Mouse (Mus musculus): ENCODE results near the gene Ptk7. TPM values are rescaled to one million over a fixed set of nuclear protein-coding genes. Genes with fewer than 3 reads are reported as not detected.

Ptk7 gene
- polyA plus RNA-seq, 1 experiment from 2014 or later = 52.6 TPM

DNA sequence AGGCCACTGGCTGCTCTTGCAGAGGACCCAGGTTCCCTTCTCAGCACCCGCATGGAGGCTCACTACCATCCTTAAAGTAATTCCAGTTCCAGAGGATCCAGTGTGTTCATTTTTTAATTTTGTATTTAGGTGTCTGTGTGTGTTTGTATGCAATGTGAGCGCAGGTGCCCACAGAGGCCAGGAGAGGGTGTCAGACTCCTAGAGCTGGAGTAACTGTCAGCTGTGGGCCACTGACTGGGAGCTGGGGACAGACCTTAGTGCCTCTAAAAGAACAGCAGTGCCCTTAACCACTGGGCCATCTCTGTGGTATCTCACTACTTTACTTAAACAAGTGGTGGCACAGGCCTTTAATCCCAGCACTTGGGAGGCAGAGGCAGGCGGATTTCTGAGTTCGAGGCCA lies 26.1 kb downstream of the Ptk7 start:
- Histone ChIP-seq H3K4me3 (no peak overlapping the region), H3K27me3 (replicated peaks) (no peaks in the 10 kb centered on the region), H3K4me2 (no peak overlapping the region), H3K9me3 (no peaks in the 10 kb centered on the region), H3K4me1 (peaks cover 46% of the 10 kb centered on the region), H3K9ac (no peak overlapping the region), H3K27ac (replicated peaks) (peak overlapping the region; percentile 61; the same call in 1 of the 2 replicates), H3K36me3 (peaks cover 9% of the 10 kb centered on the region)
- 90% methylated on average over 4 of the region's 4 CpGs for WGBS
- ATAC-seq (ENCODE audit: extremely low read depth, insufficient number of reproducible peaks, low FRiP score, low TSS enrichment) = no peak

DNA sequence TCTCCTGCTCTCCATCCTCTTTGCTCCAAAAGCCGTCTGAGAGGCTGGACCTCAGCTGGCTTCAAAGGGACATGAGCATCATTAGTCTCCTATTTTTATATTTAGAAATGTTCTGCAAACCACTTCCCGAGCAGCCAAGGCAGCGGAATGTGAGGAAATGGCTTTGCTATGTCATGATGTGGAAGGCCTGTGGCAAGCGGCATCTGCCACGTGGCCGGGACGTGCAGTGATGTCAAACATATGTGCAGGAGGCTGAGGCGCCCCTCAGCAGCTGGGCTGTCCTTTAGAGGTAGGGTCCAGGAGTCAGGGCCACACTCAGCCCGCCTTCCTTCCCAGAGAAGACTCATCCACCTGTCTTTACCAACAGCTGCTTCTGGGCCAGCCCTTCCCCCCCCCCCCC lies 27.1 kb downstream of the Ptk7 start:
- WGBS = 39% methylated on average over 9 of the region's 9 CpGs
- H3K4me1 ChIP-seq = peaks cover 46% of the 10 kb centered on the region
- no peak overlapping the region for H3K4me2 ChIP-seq
- no peaks in the 10 kb centered on the region for H3K9me3 ChIP-seq
- ATAC-seq (ENCODE audit: extremely low read depth, insufficient number of reproducible peaks, low FRiP score, low TSS enrichment) = peak; percentile 28; the same call in 1 of the 2 replicates
- no peak overlapping the region for H3K4me3 ChIP-seq
- peak overlapping the region; percentile 61 for H3K27ac ChIP-seq (replicated peaks)
- H3K36me3 ChIP-seq = peaks cover 18% of the 10 kb centered on the region
- 0 out of 2 replicates have a peak overlapping the region, but pooled peaks have one; percentile 16 for H3K9ac ChIP-seq
- H3K27me3 ChIP-seq (replicated peaks) = no peaks in the 10 kb centered on the region

DNA sequence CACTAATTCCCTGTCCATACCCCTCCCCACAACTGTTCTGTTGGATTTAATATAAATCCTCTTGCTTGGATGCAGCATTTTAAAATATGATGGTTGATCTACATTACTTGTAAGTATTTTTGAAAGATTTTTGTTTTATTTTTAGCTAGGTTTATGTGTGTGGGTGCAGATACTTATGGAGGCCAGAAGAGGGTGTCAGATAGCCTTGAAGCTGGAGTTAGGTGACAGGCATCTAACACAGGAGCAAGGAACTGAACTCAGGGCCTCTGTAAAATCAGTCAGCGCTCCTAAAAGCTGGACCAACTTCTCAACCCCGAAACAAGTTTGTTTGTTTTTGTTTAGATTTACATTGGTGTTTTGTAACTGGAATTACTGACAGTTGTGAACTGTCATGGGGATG lies 28.7 kb downstream of the Ptk7 start:
- WGBS = 80% methylated on average over 2 of the region's 2 CpGs
- Histone ChIP-seq H3K9ac (no peak overlapping the region), H3K27me3 (replicated peaks) (no peaks in the 10 kb centered on the region), H3K27ac (replicated peaks) (no peak overlapping the region), H3K9me3 (no peaks in the 10 kb centered on the region), H3K4me1 (peaks cover 41% of the 10 kb centered on the region), H3K4me2 (no peak overlapping the region), H3K36me3 (peaks cover 27% of the 10 kb centered on the region), H3K4me3 (no peak overlapping the region)
- no peak for ATAC-seq (ENCODE audit: extremely low read depth, insufficient number of reproducible peaks, low FRiP score, low TSS enrichment)

DNA sequence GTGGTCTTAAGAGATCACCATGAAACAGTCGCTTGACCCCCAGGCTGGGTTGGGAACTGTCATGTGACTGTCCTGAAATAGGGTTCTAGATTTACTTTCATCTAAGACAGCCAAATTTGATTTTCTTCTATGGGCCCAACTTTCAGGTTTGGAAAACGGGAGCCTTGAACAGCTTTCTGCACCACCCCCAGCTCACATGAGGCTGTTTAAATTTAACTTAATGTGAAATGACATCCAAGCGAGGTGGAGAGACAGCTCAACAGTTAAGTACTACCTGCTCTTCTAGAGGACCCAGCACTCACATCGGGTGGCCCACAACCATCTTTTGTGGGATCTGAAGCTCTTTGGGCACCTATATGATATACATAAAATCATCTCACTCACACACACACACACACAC lies 30.3 kb downstream of the Ptk7 start:
- Histone ChIP-seq H3K36me3 (peaks cover 27% of the 10 kb centered on the region), H3K9ac (no peak overlapping the region), H3K4me1 (peaks cover 43% of the 10 kb centered on the region), H3K27me3 (replicated peaks) (no peaks in the 10 kb centered on the region), H3K4me3 (no peak overlapping the region), H3K9me3 (no peaks in the 10 kb centered on the region), H3K4me2 (no peak overlapping the region), H3K27ac (replicated peaks) (no peak overlapping the region)
- WGBS = 72% methylated on average over 4 of the region's 4 CpGs
- no peak for ATAC-seq (ENCODE audit: extremely low read depth, insufficient number of reproducible peaks, low FRiP score, low TSS enrichment)

DNA sequence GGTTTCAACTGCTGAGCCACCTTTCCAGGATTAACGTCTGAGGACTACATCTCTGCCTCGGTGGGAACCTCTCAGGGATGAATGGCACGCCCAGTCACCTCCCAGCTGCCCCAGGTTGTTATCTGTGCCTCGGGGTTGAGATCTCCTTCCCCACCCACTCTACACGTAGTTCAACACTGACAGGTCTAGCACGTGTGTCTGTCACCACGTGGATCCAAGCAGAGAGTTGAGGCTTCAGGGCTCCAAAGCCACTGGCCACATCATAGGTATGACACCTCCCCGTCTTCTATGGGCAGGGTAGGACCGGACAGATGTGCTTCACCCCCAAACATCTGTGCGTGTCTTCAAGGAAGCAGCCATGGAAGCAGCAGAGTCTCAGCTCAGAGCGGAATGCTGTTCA lies 31.3 kb downstream of the Ptk7 start:
- ATAC-seq (ENCODE audit: extremely low read depth, insufficient number of reproducible peaks, low FRiP score, low TSS enrichment) = no peak
- no peak overlapping the region for H3K4me3 ChIP-seq
- no peaks in the 10 kb centered on the region for H3K27me3 ChIP-seq (replicated peaks)
- 71% methylated on average over 11 of the region's 11 CpGs for WGBS
- no peak overlapping the region for H3K4me2 ChIP-seq
- H3K4me1 ChIP-seq = peaks cover 52% of the 10 kb centered on the region
- peaks cover 27% of the 10 kb centered on the region for H3K36me3 ChIP-seq
- no peak overlapping the region for H3K9ac ChIP-seq
- H3K9me3 ChIP-seq = no peaks in the 10 kb centered on the region
- no peak overlapping the region for H3K27ac ChIP-seq (replicated peaks)

DNA sequence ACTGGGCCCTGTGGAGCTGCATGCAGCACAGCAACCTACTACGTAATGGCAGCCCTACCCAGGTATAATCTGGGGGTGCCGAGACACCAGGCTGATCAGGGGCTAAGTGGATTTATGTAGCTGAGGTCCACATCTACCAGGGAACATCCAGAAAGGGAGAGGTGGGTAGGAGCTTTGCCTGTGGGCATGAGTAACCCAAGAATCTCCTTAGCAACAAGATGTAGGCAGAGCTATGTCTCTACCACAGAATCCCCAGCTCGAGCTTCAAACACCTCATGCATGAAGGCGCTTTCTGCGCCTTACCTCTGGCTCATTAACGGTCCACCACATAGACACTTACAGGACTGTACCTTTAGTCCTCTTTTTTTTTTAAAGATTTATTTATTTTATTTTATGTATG lies 34.0 kb downstream of the Ptk7 start:
- no peak overlapping the region for H3K4me3 ChIP-seq
- H3K27me3 ChIP-seq (replicated peaks) = no peaks in the 10 kb centered on the region
- ATAC-seq (ENCODE audit: extremely low read depth, insufficient number of reproducible peaks, low FRiP score, low TSS enrichment) = no peak
- peak overlapping the region; percentile 61; the same call in 1 of the 2 replicates for H3K9ac ChIP-seq
- H3K27ac ChIP-seq (replicated peaks) = peak overlapping the region; percentile 78
- H3K4me2 ChIP-seq = no peak overlapping the region
- no peaks in the 10 kb centered on the region for H3K9me3 ChIP-seq
- peaks cover 42% of the 10 kb centered on the region for H3K4me1 ChIP-seq
- H3K36me3 ChIP-seq = peaks cover 28% of the 10 kb centered on the region
- WGBS = 79% methylated on average over 6 of the region's 6 CpGs

DNA sequence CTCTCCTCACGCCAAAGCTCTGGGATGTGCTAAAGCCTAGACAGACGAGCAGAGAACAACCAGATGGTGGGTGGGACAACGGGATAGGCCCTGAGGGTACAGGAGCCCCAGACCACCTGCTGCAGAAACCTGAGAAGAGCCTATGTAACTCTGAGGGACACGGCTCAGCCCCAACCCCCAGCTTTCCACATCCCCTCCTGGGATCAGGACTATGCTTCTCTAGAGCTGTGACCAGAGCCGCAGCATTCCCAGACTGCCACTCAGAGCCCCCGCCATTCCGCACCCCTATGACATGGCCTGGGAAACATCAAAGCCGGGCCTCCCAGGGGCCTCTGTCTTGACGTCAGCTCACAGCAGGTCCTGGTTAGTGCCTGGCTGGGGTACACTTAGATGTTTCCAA lies 34.7 kb downstream of the Ptk7 start:
- peak; percentile 68 for ATAC-seq (ENCODE audit: extremely low read depth, insufficient number of reproducible peaks, low FRiP score, low TSS enrichment)
- Histone ChIP-seq H3K36me3 (peaks cover 35% of the 10 kb centered on the region), H3K4me1 (peaks cover 38% of the 10 kb centered on the region), H3K9me3 (no peaks in the 10 kb centered on the region), H3K27ac (replicated peaks) (peak overlapping the region; percentile 78), H3K9ac (peak overlapping the region; percentile 61), H3K27me3 (replicated peaks) (no peaks in the 10 kb centered on the region), H3K4me3 (no peak overlapping the region), H3K4me2 (peak overlapping the region; percentile 43)
- 20% methylated on average over 9 of the region's 9 CpGs for WGBS

DNA sequence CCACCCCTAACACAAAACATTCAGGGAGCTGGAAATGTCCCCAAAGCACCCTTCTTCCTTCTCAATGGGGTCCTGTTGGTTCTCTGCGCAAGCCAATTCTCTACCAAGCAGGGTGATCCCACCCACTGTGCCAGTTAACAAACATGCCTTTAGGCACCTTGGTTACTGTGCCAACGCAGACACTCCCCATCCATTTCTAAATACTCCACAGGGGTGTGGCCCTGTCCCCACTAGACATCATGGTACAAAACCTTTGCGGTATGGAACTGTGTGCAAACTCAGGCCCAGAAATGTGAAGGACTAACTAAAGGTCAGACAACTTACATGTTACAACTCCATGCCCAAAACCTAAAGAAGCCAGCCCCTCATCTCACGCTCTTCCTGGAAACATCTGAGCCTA lies 36.2 kb downstream of the Ptk7 start:
- 85% methylated on average over 4 of the region's 4 CpGs for WGBS
- Histone ChIP-seq H3K9ac (no peak overlapping the region), H3K4me1 (peaks cover 32% of the 10 kb centered on the region), H3K27ac (replicated peaks) (no peak overlapping the region), H3K27me3 (replicated peaks) (no peaks in the 10 kb centered on the region), H3K4me3 (no peak overlapping the region), H3K36me3 (peaks cover 50% of the 10 kb centered on the region), H3K9me3 (no peaks in the 10 kb centered on the region), H3K4me2 (no peak overlapping the region)
- no peak for ATAC-seq (ENCODE audit: extremely low read depth, insufficient number of reproducible peaks, low FRiP score, low TSS enrichment)

DNA sequence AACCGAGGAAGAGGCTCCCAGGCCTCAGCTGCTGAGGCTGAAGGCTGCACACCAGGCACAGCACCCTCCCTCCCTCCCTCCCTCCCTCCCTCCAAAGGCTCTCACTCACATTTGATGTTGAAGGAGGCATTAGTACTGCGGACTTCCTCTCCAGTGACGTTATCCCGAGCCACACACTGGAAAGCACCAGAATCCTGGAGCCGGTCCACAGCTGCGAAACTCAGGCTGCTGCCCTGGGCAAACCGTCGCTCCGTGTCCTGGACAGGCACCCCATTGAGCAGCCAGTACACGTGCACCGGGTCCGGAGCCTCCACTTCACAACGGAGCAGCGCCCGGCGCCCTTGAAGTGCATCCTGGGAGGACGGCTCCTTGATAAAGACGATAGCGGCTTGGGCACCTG lies 37.9 kb downstream of the Ptk7 start:
- no peak overlapping the region for H3K4me3 ChIP-seq
- no peak overlapping the region for H3K4me2 ChIP-seq
- H3K4me1 ChIP-seq = peaks cover 32% of the 10 kb centered on the region
- whole genome bisulfite sequencing = 79% methylated on average over 19 of the region's 19 CpGs
- no peak overlapping the region for H3K27ac ChIP-seq (replicated peaks)
- ATAC-seq (ENCODE audit: extremely low read depth, insufficient number of reproducible peaks, low FRiP score, low TSS enrichment) = no peak
- no peaks in the 10 kb centered on the region for H3K9me3 ChIP-seq
- peaks cover 48% of the 10 kb centered on the region for H3K36me3 ChIP-seq
- H3K27me3 ChIP-seq (replicated peaks) = no peaks in the 10 kb centered on the region
- H3K9ac ChIP-seq = no peak overlapping the region

DNA sequence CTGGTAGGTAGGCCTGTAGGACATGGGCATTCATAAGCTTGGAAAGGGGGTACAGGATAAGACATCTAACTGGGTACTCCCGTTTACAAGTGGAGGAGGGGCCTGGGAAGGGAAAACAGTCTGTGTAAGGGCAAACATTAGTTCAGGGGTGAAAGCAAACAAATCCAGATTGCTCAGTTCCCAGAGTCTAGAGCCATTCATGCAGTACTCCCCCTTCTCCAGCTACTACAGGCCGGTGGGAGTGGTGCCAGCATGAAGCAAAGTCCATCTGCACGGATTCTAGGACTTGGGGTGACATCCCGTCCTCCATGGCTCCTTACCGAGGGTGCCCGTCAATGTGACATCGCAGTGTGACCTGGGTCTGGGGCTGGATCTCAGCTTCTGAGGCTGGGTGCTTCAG lies 38.9 kb downstream of the Ptk7 start:
- Histone ChIP-seq H3K4me2 (no peak overlapping the region), H3K27me3 (replicated peaks) (no peaks in the 10 kb centered on the region), H3K4me3 (no peak overlapping the region), H3K27ac (replicated peaks) (no peak overlapping the region), H3K36me3 (peaks cover 57% of the 10 kb centered on the region), H3K4me1 (peaks cover 29% of the 10 kb centered on the region), H3K9me3 (no peaks in the 10 kb centered on the region), H3K9ac (no peak overlapping the region)
- no peak for ATAC-seq (ENCODE audit: extremely low read depth, insufficient number of reproducible peaks, low FRiP score, low TSS enrichment)
- 76% methylated on average over 7 of the region's 7 CpGs for WGBS

DNA sequence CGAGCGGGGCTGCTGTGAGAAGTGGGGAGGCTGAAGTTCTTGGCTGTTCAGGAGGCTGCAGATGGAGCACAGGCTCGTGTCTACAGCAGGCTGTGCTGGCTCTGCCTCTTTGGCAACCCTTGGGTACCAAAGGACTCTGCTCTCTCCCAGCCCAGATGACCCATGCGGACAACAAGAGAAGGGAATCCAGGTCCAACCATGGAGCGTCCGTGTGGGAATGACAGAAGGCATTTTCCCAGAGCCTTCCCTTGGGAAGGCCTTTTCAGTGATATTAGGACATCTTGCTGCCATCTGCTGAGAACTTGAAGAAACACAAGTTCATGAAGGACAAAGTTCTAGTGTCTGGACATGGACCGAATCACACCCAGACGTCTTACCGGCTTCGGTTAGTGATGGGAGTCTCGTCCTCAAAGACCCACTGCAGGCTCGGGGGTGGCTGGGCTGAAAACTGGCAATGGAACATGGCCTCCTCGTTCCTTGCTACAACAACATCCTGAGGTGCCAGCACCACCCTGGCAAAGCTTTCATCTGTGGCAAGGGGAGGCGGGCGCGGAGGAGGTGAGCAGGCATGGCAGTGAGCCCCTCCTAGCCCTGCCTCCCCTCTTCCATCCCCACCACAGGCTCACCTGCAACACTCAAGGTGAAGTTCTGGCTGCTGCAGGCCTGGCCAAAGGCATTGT lies 39.5 kb downstream of the Ptk7 start:
- H3K36me3 ChIP-seq = peaks cover 64% of the 10 kb centered on the region

DNA sequence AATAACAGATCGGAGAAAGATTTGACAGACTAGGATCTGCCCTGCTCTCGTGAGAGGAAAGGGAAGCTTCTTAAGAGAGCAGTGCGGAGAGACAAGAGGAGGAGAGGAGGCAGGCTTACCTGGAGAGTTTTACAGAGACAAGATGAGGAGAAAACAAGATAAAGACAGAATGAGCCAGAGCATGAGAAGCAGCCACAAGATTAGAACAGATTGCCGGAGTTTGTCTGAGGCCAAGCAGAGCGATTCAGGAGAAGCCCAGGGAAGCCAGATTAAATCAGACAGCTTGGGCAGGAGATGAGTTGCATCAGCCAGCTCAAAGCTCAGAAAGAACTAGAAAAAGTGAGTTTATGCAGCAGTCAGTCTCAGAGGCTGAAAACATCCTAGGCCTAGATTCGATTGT lies 40.4 kb downstream of the Ptk7 start:
- Histone ChIP-seq H3K9ac (no peak overlapping the region), H3K36me3 (peaks cover 68% of the 10 kb centered on the region), H3K4me3 (no peak overlapping the region), H3K27me3 (replicated peaks) (no peaks in the 10 kb centered on the region), H3K9me3 (no peaks in the 10 kb centered on the region), H3K27ac (replicated peaks) (no peak overlapping the region), H3K4me1 (peaks cover 16% of the 10 kb centered on the region), H3K4me2 (no peak overlapping the region)
- WGBS = 79% methylated on average over 6 of the region's 6 CpGs
- no peak for ATAC-seq (ENCODE audit: extremely low read depth, insufficient number of reproducible peaks, low FRiP score, low TSS enrichment)

More for the DNA sequence above, 39.5 kb downstream of the Ptk7 start:
- H3K27me3 ChIP-seq (replicated peaks) = no peaks in the 10 kb centered on the region
- H3K4me3 ChIP-seq = no peak overlapping the region
- H3K9me3 ChIP-seq = no peaks in the 10 kb centered on the region
- peaks cover 23% of the 10 kb centered on the region for H3K4me1 ChIP-seq
- no peak overlapping the region for H3K27ac ChIP-seq (replicated peaks)
- no peak overlapping the region for H3K4me2 ChIP-seq
- WGBS = 82% methylated on average over 16 of the region's 16 CpGs
- no peak overlapping the region for H3K9ac ChIP-seq
- ATAC-seq (ENCODE audit: extremely low read depth, insufficient number of reproducible peaks, low FRiP score, low TSS enrichment) = no peak
